Mouse (Mus musculus) bone marrow, adult 2 months (tissue): ENCODE measurements at regions not wholly inside any gene's neighbourhood (a gene's known extent, or its start where the extent isn't known, plus 50 kb on each side); places are given as distances from the start of the nearest gene placed in this dataset.

Source experiments
- CTCF ChIP-seq: fragments of 200-500 bp; IDR thresholded peaks from 2 replicates; pipeline ENCODE4 v1.5.1; 2011; ENCODE audit warnings: low read length, control low read depth; ENCODE audit not compliant: control insufficient read depth, insufficient read depth
- POLR2A ChIP-seq: fragments of 200-500 bp; IDR thresholded peaks from 2 replicates; pipeline ENCODE4 v1.6.1; 2011; ENCODE audit warnings: low read depth, mild to moderate bottlenecking, control low read depth, low read length, borderline replicate concordance; ENCODE audit not compliant: control insufficient read depth

DNA sequence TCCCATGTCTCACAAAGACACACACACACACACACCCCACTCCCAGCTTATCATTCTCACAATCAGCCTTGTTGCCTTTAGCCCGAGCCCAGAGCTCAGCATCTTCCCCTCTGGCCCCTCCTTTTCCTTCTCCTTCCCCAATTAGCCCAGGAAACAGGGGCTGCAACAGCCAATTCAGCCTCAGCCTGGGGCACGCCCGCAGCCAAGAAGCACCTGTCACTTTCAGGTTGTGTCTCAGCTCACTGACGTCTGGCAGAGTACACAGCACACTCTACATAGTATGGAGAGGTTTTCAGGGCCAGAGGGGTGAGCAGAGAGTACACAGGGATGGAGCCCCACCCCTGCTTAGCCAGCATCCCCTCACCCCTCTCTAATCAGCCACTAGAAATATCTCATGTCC, 106.4 kb downstream of the Plxna1 start:
- no peak for TF ChIP-seq CTCF
- no peak for TF ChIP-seq POLR2A
